Mouse (Mus musculus) urinary bladder, adult 18-20 months (tissue): ENCODE results near the gene Sgsh.
"Not testable (repeated sequence)": the region's sequence is repeated elsewhere in the genome, so short reads cannot be mapped to it uniquely, and the experiment has no call there.

ENCODE experiments used
- DNase-seq, 2 experiments: peaks; one replicate each; pipeline ENCODE4 v3.0.0; 2022; ENCODE audit warnings: low spot score in 2 of 2, mixed read lengths in 2 of 2

Sgsh gene

DNA sequence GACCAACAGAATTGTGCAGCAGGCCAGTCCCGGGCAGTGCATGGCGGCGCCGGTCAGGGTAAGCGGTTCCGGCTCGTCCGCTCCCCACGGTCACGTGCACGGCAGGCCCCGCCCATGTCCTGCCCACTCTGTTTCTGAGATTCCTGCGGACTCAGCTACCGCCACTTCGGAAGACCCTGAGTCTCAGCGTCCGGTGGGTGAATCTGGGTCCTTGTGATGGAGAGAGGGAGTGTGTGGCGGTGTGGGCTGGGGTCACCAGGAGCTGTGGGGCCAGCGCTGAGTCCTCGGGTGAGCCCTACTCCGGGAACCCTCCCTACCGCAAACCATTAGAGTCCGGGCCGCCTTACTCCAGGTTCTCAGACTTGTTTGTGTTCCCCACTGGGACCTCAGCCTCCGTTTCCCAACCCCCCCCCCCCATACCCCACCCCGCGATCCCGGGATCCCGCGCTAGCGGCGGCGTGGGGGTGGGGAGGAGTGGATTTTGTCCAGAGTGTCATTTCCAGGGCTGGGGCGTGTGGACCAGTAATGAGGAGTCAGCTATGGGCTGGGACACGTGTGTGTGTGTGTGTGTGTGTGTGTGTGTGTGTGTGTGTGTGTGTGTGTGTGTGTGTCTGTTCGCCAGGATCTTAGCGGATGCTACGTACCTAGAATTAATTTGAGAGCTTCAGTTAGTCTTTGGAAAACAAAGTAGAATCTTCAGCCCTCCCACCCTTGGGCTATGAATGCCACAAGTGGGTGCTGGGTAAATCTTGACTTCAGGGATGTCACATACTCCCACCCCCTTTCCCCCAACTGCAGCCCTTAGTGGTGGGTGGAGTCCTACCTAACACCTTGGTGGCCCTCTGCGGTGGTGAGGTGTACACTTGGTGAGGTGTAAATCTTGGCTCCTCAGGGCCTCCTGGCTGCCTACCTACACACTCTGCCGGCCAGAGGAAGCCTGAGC lies at the start of gene Sgsh, which contains the start of gene Slc26a11:
Sgsh (minus strand) TSS at position 94 of the 943 bp plus-strand sequence.
Slc26a11 (plus strand) TSS at position 115 of the 943 bp plus-strand sequence.
- peak; percentile 85 to 93 for DNase-seq

DNA sequence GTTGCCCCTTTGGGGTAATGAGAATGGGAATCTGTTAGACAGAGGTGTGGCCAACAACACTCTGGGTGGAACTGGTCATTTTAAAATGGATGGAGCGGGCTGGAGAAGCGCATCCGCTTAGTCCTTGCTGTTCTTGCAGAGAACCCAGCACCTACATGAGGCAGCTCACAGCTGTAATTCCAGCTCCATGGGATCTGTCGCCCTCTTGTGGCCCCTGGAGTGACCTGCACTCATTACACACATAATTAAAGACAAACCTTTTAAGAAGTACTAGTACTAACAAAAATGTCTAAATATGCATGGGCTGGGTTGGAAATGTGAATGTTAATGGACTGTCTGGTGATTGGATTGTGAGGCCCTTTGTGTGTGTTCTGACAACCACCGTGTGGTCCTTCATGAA lies 49.3 kb upstream of the Sgsh start:
- no peak for DNase-seq

DNA sequence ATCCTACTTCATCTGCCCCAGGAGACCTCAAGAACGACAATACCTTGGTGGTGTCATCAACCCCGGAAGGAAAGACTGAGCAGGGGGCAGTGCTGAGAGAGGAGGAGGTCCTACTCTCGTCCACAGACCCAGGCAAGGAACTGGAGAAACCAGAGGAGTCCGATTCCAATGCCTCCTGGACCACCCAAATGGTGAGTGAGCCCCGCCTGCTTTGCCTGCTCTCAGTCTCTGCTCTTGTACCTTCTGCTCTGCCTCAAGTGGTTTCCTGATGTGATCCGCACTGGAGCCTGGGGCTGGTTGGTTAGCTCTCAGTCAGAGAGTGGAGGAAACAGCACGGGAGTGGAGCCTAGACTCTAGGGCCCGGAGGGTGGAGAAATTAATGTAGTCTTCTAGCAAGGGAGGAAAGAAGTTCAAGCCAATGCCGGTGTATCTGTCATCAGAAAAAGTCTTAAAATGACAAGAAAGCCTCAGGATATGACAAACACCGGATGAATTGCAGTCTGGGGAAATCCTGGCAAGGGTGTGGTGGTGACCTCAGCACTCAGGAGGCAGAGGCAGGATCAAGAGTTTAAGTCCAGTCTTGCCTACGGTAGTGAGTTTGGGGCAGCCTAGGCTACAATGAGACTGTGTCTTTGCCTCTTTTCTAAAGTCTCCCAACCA lies 47.3 kb upstream of the Sgsh start:
- no peak for DNase-seq

DNA sequence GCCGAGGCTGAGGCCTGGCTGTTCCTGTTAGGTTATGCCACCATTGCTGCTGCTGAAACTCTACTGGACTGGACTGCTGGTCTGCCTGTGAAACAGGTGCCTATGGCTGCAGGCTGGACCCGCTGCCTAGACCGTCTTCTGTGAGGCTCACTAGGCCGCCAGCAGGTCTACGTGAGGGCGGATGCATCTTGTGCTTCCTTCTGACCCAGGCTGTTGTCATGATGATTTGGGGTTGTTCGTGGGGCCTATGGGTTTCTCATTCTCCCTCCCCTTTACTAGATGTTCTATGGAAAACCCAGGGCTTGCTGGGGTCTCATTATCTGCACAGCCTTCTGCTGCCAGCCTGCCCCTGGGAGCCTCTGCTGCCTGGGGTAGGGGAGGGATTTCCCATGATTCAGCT lies 41.1 kb upstream of the Sgsh start:
- DNase-seq, result no peak

DNA sequence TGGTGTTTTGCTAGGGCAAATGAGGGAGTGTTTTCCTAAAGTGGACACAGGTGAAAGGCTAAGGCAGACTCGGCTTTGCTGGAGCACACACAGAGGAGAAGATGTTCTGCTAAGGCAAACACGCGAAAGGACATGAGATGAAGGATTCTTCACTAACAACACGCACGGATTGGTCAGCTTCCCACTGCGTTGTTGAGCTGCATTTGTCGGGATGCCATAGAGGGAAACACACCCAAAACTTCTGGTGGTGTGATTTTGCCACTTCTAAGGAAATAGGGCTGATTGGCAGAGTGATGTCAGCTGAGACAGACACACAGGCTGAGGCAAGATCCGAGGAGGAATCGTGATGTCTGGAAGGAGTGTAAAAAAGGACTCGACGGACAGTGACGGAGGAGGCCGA lies 40.6 kb upstream of the Sgsh start:
- no peak for DNase-seq

DNA sequence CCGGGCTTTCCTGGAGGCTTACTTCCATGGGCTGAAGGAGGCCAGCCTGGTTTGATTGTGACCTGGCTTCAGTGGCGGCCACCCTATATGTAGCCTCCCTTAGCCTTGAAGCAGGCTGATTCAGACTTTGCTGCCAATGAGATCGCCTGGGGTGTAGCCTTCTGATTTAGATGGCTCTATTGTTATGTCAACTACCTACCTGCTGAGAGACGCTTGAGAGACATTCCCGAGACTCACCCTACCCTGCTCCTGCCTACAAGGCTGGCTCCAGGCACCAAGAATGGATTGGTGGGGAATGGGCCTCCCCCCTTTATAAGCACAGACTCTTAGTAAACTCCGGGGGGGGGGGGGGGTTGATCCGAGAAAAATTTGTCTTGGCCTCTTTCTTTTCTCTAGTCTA lies 40.1 kb upstream of the Sgsh start:
- DNase-seq, result no peak

DNA sequence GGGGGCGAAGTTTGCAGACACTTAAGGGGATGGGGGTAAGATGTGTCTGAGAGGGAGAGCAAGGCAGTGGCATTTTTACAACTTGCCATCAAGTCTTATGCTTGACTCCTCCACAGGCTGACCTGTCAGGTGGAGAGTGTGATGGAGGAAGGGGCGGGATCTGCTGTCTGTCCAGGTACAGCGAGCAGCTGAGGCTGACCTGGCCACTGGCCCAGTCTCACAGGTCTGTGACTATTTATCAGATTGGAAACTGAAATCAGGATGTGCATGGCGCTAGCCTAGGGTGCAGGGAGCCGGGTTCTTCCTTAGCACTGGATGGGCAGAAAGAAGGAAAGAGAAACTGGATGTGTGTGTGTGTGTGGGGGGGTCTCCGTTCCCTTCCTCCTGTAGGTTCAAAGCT lies 38.9 kb upstream of the Sgsh start:
- DNase-seq, result peak in 1 of 2 experiments; percentile 12

DNA sequence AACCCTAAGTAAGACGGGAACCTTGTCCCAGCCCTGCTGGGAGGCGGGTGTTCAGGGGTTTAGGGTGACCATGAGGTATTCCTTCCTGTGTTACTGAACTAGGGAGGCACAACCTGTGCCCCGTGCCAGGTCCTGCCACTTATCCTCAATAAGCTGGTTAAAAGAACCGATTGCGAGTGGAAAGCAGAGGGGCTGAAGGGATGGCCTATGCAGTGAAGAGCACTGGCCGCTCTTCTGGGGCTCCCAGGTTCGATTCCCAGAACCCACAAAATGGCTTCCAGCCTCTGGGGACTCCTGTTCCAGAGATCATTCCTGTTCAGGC lies 38.1 kb upstream of the Sgsh start:
- DNase-seq, result no peak

DNA sequence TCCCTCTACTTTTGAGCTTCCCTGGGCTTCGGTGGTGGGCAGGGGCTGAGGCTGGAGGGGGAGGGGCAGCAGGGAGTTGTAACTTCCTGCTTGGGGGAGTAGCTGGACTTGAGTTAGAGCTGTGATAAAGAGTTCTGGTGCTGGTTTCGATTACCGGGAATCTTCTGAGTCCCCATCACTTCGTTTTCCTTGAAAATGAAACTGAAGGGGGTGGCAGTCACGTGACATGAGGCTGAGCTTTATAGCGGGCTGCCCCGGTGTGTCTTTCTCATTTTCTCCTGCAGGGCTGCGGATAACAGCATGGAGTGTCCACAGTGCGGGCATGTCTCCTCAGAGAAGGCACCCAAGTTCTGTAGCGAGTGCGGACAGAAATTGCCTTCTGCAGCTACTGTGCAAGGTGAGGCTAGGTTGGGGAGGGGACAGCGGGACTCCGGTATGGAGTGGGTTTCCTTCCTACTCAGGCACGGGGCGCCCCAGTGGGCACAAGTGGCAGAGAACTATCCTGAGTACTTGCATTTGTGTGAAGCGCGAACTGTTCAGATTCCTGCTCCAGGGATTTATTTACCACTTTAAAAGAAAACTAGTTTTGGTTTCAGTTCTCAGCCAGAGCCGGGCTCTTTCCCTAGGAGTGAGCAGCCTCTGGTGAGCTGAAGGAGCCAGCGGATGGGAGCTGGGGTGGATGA lies 37.6 kb upstream of the Sgsh start, which contains the start of gene Rnf213:
Rnf213 (plus strand) TSS at position 301 of the 683 bp plus-strand sequence.
- peak; percentile 40 to 58 for DNase-seq

DNA sequence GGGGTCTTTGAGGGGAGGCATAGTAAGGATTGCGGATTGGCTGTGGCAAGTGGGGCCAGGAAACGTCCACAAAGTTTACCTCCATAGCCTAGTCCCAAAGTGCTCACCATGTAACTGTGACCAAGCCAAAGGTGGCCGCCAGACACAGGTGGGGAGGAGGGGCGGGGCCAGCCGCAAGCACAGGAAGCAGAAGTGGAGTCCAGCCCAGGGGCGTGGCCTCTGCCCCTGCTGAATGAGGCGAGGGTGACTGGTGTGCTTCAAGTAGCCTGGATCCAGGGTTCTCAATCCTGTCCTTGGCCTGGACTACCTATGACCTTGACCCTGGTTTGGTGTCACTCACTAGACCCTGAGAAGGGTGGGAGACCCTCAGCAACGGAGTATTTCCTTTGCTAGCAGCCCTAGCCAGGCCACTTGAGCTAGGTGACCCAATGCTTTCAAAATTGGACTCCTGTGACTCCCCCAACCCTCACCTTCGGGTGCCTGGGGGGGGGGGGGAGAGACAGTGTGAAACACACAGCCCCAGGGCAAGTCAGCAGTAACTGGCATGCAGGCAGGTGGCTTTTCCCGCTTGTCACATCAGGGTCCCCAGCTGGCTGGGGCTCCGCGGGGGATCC lies 36.8 kb upstream of the Sgsh start:
- peak; percentile 57 to 67 for DNase-seq

DNA sequence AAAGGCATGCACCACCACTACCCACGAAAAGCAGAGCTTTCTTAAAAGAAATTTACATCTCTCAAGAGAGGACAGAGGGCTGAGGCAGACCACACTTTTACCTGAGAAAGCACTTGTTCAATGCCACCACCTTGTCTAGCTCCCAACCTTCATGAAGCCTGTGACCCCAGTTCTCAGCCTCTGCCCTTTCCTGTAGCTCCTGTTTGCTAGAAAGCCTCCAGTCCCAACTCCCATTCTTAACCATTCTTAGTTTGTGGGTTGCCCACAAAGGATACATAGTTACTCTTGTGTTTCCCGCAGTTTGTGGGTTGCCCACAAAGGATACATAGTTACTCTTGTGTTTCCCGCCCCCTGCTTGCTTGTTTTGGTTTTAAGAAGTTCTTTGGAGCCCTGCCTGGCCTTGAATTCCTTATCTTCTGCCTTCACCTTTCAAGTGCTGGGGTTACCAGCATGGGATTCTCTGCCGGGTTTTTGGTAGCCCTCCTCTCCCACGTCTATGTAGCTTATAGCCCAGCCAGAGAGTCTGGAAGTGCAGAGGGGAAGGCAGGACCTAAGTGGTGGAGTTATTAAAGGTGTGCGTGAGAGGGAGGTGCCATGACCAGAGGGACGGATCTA lies 36.2 kb upstream of the Sgsh start:
- no peak for DNase-seq

DNA sequence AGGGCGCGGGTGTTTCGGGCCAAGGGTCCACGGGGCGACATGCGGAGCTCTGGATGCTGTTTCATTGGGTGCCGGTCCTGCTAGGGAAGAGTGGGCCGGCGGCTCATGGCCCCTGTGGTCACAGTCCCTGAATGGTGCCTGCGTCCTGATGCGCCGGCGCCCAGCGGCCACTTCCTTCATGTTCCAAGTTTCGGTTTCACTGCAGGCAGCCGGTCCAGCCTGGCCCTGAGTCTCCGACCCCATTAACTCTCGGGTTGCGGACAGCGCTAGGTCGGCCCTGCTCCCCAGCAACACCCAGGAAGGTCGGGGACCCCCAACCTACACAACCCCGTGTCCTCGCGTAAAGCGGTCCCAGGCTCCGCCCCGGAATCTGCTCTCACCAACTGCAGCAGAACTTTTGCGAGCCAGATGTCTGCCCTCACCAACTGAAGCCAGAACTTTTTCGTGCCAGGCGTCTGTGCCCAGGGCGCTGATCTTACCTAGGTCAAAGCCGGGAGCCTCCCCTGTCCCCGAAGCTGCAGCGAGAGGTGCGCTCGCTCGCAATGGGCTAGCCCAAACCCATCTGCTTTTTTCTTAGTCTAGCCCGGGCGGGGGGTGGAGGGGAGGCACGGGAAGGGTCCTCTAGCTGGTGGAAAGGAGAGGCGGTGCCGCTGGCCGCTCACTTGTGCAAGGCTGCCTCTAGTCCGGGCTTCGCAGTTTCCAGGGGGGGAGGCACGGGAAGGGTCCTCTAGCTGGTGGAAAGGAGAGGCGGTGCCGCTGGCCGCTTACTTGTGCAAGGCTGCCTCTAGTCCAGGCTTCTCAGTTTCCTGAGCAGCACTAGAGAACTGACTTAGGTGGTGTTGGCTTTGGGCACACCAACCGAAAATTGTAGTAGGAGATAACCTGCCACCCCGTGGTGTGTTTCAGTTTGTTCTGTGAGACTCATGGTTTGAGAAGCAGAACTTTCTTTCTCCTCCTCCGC lies 35.2 kb upstream of the Sgsh start:
- peak; percentile 61 to 84 for DNase-seq

DNA sequence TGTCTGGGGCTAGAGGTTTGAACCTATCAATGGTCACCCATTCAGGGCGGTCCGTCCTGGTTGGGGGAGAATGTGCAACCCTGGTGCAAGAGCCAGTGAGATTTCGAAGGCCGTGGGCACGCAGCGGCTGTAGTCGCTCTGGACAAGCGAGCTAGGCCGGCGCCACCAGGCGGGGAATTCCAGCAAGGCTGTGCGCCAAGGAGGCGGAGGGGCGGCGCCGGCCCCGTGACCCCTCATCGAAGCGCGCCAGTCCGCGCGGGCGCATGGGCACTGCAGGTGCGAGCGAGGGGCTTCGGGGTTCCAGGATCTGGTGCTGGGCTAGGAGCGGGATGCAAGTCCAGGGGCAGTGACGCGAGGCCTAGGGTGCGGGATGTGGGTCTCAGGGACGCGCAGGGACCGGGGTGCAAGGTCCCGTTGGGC lies 34.5 kb upstream of the Sgsh start:
- peak; percentile 73 to 77 for DNase-seq

DNA sequence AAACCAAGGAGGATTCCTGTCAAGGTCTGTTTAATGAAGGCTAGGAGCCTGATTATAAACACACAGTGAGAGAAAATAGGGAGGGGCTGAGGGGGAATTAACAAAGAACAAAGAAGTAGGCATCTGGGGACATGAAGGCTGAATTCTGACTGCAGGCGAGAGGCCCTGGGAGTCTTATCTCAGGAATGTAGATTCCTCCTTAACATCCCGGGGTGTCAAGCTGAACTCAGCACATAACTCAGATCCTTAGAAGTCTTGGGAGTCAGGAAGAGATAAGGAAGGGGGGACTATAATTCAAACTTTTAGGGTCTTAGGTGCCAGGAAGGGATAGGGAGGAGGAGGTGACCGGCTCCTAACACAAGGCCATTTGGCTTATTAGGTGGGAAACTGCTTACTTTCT lies 31.9 kb upstream of the Sgsh start:
- DNase-seq, result not testable (repeated sequence)

DNA sequence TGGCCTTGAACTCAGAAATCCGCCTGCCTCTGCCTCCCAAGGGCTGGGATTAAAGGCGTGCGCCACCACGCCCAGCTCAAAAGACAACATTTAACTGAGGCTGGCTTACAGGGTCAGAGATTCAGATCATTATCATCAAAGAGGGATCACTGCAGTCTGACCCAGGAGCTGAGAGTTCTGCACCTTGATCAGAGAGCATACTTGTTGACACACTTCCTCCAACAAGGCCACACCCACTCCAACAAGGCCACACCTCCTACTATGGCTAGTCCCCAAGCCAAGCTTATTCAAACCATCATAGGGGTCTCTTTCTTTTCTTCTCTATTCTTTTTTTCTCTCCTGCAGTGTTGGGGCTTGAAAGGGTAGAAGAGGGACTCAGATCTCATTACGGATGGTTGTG lies 31.0 kb upstream of the Sgsh start:
- DNase-seq, result no peak

DNA sequence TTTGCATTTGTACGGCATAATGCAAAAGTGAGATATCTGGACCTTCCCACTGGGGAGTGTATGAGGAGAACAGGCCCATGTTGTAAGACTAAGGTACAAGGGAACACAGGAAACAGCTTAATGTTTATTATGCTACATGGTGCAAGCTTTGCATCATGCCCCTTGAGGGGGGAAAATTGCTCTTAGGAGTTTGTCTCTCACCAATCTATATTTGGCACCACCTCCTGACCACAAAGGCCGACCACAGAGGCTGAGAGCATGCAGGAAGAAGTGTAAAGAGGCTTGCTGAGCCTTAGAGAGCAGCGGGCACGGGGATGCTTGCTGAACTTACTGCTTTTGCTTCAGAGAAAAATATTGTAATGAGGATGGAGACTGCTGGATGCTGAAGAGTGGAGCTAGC lies 29.6 kb upstream of the Sgsh start:
- DNase-seq, result no peak

DNA sequence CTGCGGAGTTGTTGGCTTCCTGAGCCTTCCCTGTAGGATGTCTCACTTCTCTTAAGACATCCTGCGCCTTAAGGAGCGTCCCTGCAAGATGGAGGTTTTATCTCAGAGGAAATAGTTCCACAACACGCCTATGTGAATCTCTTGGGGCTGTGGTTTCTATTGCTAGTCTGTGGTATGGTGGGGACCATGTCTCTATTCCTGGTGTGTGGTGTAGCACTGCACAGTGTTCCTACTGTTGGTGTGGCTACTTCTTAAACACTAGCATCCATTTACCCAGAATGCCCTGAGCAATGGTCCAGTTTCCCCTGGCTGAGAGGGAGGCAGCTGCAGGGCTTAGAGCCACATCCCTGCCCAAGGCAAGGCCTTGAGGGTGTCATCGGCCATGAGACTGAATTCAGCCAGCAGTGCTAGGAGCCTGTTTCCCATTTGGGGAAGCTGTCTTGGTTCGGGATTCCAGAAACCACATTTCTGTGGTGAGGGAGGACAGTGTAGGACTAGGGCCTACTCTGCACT lies 27.1 kb upstream of the Sgsh start:
- DNase-seq, result no peak

DNA sequence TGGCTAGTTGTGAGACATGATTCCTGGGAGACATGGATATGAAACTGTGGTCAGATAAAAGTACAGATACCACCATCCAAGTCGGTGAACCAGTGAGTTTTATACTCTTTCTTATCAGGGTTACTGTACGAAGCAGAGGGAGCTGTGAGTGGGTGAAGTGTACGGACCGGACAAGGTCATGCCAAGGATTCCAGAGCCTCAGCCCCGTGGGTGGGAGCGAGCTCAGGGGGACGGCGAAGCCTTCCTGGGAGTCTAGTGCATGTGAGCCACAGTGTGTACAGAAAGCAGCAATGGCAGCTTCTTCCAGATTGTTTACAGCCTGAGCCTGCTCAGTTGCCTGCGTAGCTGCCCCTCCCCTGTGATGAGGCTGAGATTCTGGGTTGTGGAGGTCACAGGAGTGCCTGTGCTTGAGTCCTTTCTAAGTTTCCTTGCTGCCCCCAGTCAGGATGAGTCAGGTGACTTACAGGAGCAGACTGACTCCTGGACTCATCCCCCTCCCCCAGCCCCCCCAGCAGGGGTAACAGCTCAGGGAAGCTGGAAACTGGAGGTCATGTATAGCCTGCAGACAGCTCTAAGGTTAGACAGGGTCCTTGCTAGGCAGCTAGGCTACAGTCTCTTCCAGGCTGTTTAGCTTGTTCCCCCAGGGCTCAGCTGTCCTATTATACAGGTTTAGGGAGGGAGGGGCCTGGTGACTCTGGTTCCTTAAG lies 26.4 kb upstream of the Sgsh start:
- DNase-seq, result no peak

DNA sequence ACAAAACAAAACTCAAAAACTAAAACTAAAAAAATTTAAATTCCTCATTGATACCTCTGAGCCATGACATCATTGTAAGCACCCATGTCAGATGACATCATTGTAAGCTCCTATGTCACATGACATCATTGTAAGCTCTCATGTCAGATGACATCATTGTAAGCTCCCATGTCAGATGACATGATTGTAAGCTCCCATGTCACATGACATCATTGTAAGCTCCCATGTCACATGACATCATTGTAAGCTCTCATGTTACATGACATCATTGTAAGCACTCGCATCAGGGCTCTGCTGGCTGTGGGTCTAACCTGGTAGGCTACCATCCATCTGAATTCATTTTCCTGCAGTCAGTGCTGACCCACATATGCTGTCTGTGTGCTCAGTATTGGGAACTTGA lies 23.2 kb upstream of the Sgsh start:
- no peak for DNase-seq

DNA sequence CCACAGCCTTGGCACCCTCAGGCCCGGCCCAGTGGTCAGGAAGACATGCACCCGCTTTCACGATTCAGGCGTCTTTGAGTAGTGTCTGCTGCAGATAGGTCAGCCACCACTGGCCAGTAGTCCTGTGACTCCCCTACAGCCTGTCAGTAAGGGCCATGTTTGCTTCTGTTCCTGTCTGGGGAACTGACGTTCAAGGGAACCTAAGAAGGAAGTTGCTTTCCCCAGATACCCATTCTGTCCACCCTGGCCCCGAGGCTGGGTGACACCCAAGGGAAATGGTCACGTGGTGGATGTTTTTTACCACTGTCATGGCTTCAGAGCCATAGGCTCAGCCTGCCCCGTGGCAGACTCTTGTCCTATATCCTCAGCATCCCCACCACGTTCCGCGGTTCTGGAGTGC lies 22.0 kb upstream of the Sgsh start:
- DNase-seq, result no peak
